Mouse (Mus musculus): ENCODE data around the gene Syde1.
"Not testable (repeated sequence)": the region's sequence is repeated elsewhere in the genome, so short reads cannot be mapped to it uniquely, and the experiment has no call there.

Gene Syde1

GRCm38 (mm10) chr10:78591406-78592328, at the start of gene Syde1:
TSS of gene Syde1 (minus strand) at chr10:78591964.
- peak; percentile 42 for DNase-seq (ENCODE audit: low spot score)

- DNase-seq (ENCODE audit: low spot score), result peak; percentile 35
Observed at GRCm38 (mm10) chr10:78632311-78632710, 40.5 kb upstream of the Syde1 start.

- no peak for DNase-seq (ENCODE audit: low spot score)
Observed at GRCm38 (mm10) chr10:78630194-78630593, 38.4 kb upstream of the Syde1 start.

- not testable (repeated sequence) for DNase-seq (ENCODE audit: low spot score)
Observed at GRCm38 (mm10) chr10:78623143-78623542, 31.4 kb upstream of the Syde1 start.

DNA sequence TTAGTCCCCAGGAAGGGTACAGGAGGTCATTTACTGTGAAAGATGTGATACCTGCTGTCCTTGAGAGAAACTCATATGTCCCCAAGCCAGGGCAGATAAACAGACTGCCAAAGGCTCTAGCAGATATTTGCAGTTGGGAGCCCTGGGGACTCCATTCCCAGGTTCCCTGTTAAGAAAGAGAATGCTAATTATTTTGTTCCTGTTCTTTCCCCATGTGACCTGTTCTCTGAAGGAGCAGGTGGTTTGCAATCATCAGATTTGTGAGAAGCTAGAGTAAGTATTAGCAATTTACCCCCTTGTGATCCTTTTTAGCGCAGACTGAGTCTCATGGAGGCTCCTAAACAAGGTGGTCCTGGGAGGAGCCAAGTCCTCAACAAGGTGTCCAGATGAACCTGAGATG, 26.2 kb upstream of the Syde1 start, which contains the start of gene Olfr1357:
Gene Olfr1357 (minus strand): TSS at position 101 of the 400 bp plus-strand sequence.
- no peak for DNase-seq (ENCODE audit: low spot score)

- DNase-seq (ENCODE audit: low spot score), result no peak
Observed at GRCm38 (mm10) chr10:78607602-78608001, 15.8 kb upstream of the Syde1 start.

GRCm38 (mm10) chr10:78605080-78605479, 13.3 kb upstream of the Syde1 start:
- no peak for DNase-seq (ENCODE audit: low spot score)

- DNase-seq (ENCODE audit: low spot score), result no peak
Observed at GRCm38 (mm10) chr10:78599865-78600264, 8.1 kb upstream of the Syde1 start.

DNA sequence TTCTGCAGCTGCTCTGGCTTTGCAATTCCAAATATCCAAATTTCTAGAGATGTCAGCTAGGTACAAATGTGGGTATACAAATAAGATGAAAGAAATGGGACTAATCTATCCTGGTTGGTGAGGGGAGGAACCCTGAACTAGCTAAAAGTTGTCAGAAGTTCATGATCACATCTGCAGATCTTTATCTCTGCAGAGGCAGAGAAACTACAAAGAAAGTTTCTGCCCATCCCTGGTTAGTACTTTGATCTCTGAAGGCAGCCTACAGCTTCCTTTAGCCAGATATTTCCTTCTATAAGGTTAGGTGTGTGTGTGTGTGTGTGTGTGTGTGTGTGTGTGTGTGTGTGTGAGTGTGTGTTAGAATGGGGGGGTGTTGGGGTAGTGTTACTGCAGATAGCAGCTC, 2.8 kb upstream of the Syde1 start:
- DNase-seq (ENCODE audit: low spot score), result no peak

GRCm38 (mm10) chr10:78594157-78594556, 2.4 kb upstream of the Syde1 start:
- DNase-seq (ENCODE audit: low spot score), result no peak

DNA sequence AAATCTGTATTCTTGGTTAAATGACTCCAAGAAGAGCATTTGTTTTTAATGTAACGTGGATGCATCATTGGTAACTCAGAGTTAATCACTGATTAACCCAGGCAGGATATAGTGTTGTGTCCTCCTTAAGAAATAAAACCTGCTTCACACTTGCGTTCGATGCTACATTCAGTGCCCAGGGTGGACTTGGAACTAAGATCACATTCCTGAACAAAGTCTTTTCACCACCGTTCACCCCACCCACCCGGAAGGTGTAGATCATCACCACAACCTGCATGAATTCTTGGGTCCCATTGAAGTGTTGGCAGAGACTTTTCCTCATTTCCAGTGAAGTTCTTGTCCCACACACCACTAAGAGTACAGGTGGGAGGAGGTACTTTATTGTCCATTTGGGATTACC, 2.0 kb upstream of the Syde1 start:
- no peak for DNase-seq (ENCODE audit: low spot score)

DNA sequence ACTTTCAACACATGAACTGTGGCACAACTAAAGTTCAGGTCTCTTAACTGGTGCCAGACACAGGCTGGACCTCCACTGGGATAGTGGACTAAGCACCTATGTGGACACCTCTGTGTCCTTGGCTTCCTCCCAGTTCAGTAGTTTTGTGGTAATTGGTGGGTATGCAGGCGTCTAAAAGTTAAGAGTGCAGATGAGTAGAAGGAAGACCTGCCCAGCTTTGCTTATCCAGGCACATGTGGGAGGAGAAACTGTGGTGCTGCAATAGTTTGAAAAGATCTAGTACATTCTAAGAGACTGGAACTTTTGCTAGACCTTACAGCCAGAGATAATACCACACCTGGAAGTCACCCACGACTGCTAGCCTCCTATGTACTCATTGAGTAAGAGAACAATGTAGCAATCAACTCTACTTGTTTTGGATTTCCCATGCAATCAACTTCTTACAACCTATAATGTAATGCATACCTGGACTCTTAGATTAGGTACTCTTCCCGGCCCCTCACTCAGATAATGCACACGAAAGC, 1.2 kb upstream of the Syde1 start:
- no peak for DNase-seq (ENCODE audit: low spot score)

- no peak for DNase-seq (ENCODE audit: low spot score)
Observed at GRCm38 (mm10) chr10:78590744-78591143, 1.0 kb downstream of the Syde1 start.

DNA sequence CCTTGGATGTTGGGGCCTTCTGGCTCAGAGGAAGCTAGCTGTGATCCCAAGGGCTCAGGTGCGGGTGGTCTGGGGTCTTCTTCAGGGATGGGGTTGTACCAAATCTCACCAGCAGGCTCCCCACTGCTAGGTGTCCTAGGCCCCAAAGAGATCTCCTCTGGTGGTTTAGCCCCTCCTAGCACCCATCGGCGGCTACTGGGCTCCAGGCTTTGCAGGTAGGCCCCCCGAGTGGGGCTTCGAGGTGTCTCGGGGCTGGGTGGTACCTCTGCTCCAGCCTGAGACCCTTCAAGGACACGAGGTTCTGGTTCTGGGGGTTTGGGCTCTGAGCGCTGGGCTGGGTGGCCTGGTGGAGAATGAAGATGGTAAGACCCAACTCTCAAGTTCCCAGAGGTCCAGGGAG, 1.9 kb downstream of the Syde1 start:
- DNase-seq (ENCODE audit: low spot score), result no peak

DNA sequence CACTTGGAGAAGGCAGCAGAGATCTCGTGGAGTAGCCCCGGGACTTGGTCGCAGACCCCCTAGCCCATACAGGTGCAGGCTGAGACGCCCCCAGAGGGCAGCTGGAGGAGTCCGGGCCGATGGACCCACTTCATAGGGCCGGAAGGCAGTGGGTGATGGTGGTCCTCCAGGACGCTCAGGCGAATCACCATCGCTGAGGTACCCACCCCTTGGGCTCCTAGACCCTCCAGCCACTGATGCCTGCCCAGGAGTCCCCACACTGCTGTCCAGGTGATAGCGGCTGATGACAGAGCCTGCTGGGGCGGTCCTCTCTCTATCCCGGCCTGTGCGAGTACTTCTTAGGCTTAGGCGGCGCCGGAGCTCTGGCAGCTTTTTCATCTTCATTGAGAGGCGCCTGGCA, 2.5 kb downstream of the Syde1 start:
- DNase-seq (ENCODE audit: low spot score), result no peak

- no peak for DNase-seq (ENCODE audit: low spot score)
Observed at GRCm38 (mm10) chr10:78586026-78586425, 5.7 kb downstream of the Syde1 start.

GRCm38 (mm10) chr10:78585606-78586005, 6.2 kb downstream of the Syde1 start:
- no peak for DNase-seq (ENCODE audit: low spot score)

GRCm38 (mm10) chr10:78584996-78585395, 6.8 kb downstream of the Syde1 start:
- no peak for DNase-seq (ENCODE audit: low spot score)

DNA sequence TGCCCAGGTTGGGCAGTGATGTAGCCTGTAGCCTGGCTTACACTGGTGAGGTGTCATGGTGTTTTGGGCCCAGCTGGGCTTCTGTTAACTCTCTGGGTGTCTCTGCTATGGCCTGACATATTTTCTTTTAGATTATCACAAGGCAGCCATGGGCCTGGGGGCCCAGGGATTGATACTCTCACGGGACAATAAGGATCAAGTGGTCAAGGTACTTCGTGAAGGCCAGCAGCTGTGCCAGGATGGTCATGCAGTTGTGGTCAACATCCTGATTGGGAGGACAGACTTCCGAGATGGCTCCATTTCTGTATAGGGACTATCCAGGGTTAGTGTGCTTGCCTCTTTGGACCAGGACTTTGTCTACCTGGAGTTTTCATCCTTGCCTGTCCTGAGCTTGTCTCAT, 7.8 kb downstream of the Syde1 start:
- no peak for DNase-seq (ENCODE audit: low spot score)

GRCm38 (mm10) chr10:78583347-78583746, 8.4 kb downstream of the Syde1 start:
- no peak for DNase-seq (ENCODE audit: low spot score)

DNA sequence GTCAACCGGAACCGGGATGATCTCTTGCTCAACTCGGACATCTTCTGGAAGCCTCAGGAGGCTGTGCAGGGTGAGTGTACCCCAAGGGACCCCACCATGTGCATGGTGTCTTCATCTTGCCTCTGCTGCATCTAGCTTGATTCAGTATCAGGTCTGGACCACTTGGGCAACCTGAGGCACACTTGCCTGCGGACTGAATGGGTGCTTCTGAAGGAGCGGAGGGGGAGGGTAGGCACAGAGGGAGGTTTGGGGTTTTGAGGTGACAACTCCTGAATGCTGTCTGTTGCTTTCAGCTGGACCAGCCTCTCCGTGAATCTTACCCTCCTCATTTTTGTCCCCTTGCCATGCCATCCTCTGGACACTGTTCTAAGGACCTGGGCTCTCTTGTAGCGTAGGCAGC, 10.6 kb downstream of the Syde1 start:
- DNase-seq (ENCODE audit: low spot score), result no peak

DNA sequence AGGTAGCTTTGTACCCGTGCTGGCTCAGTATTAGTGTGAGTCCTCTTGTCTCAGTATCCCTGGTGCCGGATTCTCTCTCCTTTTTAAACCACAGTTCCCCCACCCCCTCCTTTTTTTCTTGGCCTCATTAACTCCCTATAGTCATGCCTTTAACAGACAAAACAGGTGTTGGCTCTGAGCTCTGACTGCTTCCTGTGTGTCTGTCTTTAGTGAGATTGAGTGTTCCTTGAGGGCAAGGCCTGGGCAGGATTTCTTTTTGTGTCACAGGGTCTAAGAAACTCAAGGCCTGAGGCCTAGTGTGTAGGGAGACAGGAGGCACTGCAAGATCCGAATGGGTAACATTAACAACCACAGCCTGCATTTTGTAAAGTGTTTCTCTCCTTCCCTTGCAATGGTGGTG, 13.6 kb downstream of the Syde1 start:
- DNase-seq (ENCODE audit: low spot score), result no peak

DNA sequence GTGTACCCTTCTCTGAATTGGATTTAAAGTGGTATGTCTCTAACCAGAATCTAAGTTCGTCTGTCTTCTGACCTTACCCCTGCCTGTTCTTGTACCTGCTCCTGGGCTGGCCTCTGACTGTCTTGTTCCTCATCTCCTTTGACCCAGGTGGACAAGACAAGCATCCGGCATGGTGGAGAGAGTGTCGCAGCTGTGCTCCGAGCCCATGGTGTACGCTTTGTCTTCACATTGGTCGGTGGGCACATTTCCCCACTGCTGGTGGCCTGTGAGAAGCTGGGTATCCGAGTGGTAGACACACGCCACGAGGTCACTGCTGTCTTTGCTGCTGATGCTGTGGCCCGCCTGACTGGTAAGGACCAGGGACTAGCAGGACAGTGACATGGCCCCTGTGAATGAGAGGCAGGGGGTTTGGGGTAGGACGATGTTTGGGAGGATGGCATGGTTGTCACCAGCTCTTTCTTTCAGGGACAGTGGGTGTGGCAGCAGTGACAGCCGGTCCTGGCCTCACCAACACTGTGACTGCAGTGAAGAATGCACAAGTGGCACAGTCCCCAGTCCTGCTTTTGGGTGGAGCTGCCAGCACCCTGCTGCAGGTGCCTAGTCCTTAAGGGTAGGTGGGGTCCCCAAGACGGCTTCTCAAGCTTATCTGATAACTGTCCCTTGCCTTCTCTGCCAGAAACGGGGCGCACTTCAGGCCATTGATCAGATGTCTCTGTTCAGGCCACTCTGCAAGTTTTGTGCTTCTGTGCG, 15.2 kb downstream of the Syde1 start:
- no peak for DNase-seq (ENCODE audit: low spot score)
